Mouse (Mus musculus) kidney, adult 8-10 months (tissue): ENCODE data around the gene Emc10.
A peak's percentile ranks its signal among the peaks of the same experiment; 100 is the strongest.

Experiments used
- DNase-seq, 2 experiments: peaks; one replicate each; pipeline ENCODE4 v3.0.0; 2022

Emc10 gene

DNA sequence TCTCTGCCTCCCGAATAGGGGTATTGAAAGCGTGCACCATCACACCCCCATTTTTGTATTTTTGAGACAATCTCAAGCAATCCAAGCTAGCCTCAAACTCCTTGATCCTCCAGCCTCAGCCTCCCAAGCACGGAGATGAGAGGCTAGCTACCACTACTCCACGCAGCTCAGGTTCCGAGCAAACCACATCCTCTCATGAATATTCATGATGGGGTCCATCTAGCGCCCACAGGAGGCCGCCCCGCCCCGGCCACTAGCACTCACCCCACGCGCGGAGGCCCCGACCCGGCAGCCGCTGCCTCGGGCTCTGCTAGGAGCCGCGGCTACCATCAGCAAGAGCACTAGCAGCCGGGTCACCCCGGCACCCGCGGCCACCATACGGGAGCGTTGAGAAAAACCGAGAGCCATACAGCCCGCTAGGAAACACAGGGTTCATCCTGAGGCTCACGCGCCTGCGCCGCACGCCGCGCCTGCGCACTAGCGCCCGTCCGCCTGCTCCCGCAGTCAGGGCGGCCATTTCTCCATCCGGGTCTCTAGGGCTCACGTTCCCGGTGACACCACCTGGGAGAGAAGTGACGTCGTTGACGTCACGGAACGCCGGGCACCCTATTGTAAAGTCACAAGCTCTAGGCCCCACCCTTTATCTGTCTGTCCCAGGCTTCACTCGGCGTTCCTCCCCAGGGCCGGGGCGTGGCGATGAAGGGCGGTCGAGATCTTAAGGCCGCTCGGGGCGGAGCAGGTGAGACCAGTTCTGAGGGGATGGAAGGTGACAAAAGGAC lies at the start of gene Emc10, which contains the start of gene Fam71e1:
TSS of gene Emc10 (minus strand) at position 538 of the 779 bp plus-strand sequence.
TSS of gene Fam71e1 (plus strand) at position 590 of the 779 bp plus-strand sequence.
- DNase-seq, result peak; percentile 98

DNA sequence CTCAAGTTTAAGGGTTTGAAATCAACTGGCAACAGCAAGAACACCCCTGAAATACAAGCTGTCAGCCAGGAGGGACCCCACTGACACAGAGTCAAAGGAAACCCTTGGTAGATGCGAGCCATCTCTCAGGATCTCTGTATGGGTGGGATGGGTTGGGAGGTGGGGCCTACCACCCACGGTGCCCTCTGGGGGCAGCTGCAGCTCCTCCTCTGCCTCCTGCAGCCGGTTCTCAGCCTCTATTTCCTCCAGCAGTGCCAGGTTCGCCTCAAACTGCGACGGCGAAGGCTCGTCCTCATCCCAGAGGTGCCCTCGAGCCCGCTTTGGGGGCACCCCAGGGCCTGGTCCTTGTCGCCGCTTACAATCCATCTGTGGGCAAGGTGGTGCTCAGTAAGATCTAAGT lies 46.7 kb upstream of the Emc10 start:
- no peak for DNase-seq

DNA sequence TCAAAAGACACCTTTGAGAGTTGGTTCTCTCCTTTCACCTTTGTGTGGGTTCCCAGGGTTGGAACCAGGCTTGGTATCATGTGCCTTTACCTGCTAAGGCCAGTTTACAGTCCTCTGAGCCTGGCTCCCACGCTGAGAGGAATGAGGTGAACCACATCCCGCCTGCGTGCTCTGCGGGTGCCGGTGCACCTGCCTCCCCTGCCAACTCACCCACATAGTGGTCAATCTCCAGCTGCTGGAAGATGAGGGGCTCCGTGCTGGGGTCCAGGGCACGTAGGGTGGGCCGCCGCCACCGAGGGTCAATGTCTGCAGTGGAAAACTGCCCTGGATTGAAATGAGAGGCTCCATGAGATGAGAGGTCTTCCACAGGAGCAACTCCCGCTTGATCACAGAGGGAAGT lies 46.2 kb upstream of the Emc10 start:
- no peak for DNase-seq

DNA sequence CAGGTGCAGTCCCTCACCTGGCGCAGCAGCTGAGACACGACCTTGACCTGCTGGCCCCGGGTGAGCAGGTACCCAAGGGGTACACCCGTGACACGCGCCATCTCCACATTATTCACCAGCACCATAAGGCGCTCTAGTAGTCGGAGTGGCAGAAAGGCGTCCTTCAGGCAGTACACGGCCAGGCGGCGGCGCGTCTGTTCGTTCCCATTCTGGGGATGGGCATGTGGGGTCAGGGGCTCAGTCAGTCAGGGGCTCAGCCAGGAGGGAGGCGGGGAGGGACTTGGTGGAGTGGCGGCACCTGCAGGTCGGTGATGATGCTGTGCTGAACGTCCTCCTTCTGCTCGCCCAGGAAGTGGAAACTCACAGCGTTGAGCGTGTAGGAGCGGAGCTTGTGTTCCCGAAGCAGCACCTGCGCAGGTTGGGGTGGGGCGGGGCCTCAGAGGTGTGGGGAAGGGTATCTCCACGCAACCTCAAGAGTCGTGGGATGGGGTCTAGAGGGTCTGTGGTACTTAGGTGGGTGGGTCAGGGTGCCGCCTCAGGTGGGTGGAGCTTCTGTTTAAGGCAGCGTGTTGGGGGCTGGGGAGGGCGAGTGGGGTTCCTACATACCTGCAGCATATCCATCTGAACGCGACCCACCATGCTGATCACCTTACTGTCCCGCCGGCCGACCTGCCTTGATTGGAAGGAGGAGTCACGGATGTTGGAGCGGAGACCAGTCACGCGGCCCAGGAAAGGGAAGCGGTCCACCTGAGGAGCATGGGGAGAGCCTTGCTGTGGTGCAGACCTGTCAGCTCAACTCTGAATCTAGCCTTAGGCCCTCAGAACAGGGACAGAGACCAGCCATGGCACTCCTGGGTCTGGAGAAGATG lies 42.7 kb upstream of the Emc10 start:
- no peak for DNase-seq

DNA sequence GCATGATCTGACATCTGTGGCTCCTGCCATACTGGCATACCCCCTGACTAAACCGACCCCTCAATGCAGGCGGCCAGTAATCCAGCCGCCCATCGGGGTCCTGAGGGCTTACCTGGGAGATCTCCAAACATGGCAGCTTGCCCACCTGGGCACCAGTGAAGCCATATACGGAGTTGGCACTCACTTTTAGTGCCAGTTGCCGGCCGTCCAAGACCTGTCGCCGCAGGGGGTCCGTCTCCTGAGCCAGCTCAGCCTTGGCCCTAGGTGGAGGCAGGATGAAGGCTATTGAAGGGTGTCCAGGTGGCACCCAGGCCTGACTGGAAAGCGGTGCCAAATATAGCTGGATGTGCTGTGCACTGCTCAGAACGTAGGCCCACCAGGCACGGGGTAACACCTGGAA lies 41.2 kb upstream of the Emc10 start:
- DNase-seq, result no peak

DNA sequence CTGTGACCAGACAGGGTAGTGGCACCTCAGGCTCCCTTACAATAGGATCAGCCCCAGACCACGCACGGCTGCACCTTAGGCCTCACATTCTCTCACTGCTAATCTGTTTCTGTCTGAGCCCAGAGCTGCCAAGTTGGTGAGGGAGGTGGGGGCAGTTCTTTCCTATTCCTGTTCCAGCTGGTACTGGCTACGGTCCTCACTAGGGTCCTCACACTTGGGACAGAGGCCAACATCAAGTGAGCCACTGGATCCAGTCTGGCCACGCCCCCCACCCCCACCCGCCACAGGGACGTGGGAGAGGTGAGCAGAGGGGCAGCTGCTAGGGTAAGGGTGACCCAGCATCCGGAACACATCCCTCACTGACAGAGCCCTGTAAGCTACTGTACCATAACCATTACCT lies 40.7 kb upstream of the Emc10 start:
- DNase-seq, result no peak

DNA sequence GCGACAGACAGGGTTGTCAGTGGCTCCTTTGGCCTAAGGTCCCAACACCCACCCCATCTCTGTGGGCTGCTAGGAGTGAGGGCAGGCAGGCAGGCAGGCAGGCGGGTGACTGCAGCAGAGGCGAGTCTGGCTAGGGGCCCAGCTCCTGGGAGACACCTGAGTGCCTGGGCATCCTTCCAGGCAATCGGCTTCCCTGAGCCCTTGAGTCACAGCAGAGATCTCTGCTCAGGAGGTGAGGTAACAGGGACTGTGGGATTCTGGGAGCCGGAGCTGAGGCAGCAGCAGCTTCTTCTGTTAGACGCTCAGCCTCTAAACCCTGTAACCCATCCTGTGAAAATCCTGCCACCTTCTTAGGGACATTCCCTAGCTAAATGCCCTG lies 40.2 kb upstream of the Emc10 start:
- peak; percentile 51 to 52 for DNase-seq

DNA sequence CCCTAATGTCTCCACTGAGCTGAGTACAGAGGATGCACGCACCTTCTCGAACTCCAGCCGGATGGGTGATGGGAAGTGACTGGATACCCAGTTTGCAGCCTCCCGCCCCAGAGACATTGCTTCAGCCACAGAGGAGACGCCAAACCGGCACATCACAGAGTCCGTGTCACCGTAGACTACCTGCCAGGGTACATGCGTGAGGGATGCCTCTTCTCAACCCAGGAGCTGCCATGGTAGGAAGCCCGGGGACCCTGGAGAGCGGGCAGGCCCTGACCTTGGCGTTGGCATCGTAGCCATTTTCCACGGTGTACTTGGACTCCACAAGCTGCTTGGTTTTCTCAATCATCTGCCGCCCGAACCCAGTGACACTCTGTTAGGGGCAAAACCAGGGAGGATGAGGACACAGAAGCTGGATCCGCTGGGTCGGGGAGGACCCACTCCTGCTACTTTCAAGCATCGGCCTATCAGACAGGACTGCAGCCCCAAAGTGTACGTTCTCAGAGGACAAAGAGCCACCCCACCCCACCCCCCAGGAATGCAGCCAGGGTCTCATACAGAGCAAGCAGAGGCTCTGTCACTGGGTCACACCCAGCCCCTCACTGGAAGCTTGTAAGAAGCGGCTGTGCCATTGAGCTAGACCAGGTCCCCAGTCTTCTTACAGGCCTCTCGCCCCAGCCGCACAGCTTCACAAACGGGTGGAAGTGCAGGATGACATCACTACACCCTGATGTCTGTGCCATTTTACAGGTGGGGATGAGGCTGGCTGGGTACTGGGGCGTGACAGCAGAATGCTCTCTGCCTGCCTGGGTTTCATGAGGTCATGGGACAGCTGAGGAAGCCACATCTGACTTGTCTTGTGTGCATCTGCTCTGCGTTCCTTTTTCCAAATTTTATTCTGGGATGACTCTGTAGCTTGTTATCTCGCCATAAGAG lies 39.6 kb upstream of the Emc10 start:
- DNase-seq, result no peak

DNA sequence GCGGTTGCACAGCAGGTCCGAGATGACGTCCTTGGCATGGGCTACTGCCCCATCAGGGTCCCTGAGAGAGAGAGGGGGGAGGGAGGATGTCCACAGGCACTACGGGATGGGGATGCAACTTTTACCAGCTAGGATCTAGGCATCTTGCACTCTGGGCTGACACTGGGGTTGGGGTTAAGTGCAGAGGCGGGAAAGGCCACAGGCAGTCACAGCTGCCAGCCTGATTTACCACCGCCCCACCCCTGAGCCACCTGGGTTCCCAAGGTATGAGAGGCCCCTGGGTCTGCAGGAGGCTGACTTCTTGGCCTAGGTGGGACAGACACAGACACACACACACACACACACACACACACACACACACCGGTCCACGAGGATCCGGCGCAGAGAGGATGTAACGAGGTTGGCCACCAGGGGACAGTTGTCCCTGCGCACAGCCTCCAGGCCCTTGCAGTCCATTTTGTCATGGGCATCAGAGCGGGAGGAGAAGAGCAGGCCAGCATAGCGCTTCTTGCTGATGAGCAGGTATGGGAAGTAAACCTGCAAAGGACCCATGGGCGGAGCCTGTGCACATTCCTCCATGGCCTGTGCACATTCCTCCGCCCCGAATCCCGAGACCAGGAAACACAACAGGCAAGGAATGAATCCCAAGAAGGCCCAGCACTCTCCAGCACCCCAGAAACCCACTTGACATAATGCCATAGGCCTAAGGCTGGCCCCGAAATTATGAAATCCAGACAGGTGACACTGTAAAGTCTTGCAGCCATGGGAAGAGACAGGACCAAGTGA lies 38.5 kb upstream of the Emc10 start:
- DNase-seq, result no peak

DNA sequence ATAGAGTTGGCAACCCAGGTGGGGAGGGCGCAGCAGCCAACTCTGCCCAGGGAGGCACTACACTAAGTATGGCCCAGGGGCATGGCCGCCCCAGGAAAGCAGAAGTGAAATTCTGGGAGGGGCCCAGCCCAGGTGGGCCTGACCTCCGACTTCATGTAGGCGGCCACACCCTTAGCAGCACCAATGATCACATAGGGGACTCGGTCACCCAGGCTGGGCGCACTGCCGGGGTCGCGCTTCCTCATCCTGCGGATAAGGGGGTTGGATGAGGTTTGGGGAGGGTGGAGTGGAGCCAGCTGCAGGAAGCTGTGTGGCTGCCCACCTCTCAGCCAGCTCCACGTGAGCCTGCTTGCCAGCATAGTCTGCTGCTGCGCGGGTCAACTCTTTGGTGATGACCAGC lies 37.9 kb upstream of the Emc10 start:
- no peak for DNase-seq

DNA sequence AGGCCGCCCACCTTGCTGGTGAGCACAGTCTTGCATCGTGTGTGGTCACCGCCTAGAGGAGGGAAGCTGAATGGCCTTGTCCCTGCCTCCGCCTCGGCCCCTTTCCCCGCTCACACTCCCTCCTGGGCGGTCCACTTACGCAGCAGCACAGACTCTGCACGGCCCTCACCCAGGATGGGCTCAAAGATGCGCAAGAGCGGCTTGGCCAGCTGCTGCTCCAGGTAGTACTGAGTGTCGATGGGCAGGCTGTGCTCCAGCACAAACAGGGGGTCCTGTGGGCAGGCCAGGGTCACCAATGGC lies 37.4 kb upstream of the Emc10 start:
- DNase-seq, result no peak

DNA sequence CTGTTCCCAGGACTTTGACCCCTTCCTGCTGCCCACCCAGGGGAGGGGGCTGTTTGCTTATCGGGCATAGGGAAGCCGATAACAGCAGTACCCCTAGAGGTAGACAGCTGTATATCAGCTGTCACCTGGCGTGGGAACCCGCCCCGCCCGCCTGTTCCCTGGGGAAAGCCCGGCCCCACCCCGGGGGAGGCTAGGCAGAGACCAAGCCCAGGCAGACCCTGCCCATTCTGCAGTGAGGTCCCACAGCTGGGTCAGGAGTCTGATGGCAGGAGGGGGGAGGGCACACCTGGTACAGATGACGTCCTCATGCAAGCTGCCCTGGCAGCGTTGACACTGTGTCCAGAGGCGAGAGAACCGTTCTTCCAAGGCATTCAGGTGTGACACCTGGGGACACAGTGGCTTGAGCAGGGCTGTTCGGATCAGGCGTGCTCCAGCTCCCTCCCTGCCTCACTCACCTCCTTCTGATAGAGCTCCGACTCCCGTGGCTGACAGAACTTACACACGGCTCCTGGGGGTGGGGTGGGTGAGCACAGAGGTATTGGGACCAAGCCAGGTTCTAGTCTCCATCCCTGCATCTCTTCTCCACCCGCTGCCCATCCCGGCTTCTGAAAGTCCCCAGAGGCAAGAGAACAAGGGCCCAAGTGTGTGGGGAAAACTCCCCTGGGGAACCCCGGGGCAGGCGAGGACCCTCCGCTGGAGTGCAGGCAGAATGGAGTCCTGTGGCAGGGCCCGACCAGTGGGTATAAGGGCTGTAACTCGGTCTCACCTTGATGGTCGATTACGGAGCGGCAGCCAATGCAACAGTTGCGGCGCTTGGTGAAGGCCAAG lies 36.8 kb upstream of the Emc10 start:
- DNase-seq, result no peak

DNA sequence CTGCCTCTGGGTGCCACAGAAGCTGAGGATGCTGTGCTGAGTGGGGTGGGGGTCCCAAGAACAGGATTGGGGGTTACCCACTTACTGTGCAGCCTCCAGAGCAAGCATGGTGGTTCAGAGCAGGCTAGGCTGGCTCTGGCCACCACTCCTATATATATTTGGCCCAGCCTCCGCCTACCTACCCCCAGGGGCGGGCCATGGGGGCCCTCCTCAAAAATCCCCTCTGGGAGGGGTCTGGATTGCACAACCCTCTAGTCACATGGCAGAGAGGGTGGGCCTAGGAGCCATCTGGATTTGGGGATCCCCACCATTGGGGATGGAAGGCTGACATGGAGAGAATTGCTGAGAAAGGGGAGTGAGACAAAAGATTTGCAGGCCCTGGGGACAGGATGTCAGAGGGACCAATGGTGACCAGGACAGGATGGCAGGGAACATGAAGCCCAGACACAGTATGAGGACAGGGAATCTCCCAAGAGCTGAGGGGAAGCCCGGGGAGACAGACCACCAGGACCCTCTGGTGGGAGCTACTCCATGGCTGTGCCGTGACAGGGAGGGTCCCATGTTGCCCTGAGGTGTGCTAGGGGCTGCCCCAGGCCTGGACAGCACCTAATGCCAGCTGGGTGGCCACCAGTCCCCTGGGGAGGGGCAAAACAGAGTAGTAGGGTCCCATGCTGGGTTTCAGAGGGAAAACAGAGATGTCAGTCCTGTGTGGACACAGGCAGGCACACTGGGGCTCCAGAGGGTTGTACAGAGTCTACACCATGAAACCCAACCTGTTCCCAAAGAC lies 35.8 kb upstream of the Emc10 start, which contains the start of gene Spib:
TSS of gene Spib (minus strand) at position 126 of the 787 bp plus-strand sequence.
- no peak for DNase-seq

DNA sequence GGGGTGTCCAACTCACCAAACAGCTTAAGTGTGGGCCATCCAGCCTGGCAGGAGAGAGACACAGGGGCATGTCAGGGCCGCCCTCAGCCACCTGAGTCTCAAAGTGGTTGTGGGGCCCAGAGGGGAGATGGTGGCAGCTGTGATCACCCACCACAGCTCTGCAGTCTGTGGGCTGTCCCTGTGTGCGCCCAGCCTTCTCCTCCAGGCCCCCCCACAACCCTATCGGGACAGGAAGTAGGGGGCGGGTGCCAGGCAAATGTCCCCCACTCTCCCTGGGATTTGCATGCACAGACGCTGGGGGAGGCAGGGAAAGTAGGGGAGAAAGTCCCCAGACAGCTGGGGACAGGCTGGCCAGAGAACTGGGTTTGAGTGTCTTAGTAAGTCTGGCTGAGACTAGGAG lies 34.9 kb upstream of the Emc10 start:
- DNase-seq, result no peak

DNA sequence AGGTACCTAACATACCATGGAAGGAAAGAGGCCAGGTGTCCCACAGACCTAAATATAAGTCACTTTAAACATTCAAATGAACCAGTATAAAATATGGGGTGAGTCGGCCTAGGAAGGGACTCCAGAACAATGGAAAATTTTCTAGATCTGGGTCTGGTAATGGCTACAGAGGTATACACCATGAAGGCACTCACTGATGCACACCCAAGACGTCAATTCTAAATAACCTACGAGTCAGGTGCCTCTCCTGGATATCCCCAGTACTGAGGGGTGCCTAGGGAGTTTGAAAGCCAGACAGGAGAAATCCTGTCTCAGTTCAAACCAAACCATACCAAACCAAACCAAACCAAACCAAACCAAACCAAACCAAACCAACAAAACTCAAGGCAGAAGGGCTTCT lies 34.2 kb upstream of the Emc10 start:
- no peak for DNase-seq

DNA sequence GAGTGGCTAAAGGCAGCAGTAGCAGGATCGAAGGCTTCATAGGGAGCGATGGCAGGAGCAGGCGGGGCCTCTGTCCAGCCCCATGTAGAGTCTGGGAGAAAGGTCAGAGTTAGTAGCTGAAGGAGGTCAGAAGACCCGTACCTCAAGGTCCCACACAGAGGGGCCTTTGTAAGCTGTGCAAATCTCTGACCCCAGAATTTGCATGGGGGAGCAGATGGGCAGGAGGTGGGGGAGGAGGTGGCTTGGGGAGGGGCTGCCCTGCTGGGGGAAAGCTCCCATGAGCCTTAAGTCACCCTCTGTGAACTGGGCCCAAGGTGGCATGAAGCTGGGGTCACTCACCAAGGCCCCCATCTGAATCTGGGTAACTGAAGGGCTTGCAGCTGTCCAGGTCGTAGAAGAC lies 33.2 kb upstream of the Emc10 start:
- DNase-seq, result no peak

DNA sequence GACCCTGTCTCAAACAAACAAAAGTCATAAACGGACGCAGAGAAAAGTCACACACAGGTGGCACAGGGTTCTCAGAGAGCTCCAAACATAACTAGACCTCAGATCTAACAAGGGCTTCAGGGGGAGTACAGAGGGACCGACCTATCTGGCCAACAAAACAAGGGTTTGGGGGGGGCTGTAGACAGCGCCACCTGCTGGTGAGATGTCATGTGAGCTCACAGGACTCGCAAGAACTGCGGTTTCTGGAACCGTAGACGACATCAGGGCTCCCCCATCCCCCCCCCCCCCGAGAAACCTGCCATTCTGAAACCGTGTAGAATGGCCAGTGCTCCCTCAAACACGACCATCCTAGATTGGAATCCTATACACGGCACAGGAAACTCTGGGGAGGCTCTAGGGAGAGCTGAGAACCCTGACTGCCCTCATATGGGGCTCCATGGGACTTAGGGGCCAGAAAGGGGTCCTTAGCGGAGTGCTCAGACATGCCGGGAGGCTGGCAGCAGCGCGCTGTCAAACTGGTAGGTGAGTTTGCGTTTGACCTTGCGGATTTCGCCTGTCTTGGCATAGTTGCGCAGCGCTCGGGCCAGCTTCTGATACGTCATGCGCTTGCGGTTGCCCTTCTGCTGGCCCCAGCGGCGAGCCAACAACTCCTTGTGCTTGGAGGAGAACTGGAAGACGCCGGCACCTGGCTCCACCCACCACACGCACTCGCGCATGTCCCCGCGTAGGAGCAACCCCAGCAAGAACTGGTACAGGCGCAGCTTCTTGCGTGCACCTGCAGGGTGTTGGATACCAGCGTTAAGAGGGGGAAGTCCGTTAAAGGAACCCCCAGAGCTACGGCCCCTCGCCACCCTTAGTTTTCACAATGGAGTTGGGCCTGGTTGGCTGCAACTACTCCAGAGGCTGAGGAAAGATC lies 31.4 kb upstream of the Emc10 start:
- peak; percentile 85 for DNase-seq

DNA sequence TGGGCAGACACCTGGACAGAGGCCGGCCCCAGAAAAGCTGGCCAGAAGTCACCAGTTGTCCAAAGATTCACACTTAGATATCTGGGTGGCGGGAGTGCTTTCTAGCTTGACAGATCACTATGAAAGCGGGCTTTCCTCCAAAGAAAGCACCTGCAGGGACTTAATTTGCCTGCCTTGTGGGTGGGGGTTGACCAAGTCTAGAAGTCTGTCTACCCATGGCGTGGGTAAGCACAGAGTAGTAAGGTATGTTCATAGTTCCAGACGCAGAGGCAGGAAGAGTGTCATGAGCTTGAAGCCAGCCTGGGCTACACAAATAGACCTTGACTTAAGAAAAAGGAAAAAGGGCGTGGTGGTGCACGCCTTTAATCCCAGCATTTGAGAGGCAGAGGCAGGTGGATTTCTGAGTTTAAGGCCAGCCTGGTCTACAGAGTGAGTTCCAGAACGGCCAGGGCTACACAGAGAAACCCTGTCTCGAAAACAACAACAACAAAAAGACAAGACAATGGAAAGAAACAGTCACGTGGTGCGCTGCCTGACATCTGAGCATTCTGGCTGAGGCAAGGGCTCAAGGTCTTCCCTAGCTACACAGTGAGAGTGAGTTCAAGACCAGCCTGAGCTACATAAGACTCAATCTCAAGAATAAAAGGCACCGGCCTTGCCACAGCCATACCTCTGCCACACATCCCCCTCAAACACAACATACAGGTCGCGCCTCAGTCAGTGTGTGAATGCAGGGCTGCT lies 30.3 kb upstream of the Emc10 start:
- DNase-seq, result no peak
